Comparison of ENCODE assay signal across 24 mouse cellular contexts in the genomic region with DNA sequence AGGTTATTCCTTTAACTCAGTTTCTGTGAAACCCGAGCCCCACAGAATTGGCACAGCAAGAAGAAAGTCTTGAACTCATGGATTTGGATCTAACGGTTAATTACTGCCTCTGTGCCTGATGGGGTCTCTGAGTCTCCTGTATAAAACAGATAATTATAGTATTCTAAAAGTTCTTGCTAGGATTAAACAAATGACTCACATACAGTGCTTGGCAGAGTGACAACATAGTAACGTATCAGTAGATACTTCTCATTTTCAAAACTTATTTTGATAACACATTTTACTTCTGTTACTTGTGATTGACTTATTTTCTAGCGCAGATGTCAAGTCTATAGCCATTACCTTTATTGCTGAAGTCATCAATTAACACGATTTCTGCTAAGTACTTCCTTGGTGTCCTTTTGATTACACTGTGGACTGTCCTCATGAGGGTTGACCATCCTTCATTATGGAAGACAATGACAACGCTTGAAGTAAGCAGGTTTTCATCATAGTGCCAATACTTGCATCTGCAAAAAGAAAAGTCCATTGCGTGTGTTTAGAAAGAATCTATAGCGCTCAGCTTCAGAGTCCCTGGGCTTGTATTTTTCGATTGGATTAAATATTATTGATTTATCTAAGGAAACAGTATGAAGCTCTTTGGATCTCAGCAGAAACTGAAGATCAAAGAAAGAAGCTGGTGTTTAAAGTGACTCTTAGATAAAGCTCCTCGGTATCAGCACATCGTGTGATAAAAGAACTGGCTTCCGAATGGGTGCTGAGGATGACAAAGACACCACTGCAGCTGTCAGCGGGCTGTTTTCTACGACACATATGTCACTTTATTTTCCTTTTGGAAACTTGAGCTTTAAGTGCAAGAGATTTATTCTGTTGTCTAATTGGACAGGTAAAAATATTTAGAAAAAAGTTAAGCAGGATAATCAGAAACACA. TPM values are rescaled to one million over a fixed set of nuclear protein-coding genes. Genes with fewer than 3 reads are reported as not detected.
DNase-seq lines count a peak whose midpoint lies in the region; ATAC-seq and TF ChIP-seq lines count a peak whose summit lies in the region.
"Had no signal": no experiment of that assay in that cellular context is flagged by ENCODE, and none has a peak within 500 bp of the region (broad histone marks: within the 10 kb centered on the region; RNA-seq: fewer than 3 reads in every experiment).

No protein-coding gene starts in this region.

- ATAC-seq in embryonic facial prominence, embryonic 11.5 days (replicated peaks; ENCODE audit: insufficient number of reproducible peaks, low FRiP score, low TSS enrichment, low read depth): no peak
- ATAC-seq: activated CD4-positive, CD25-positive, alpha-beta regulatory T cell, adult 4 months; CD4-positive, CD25-positive, alpha-beta regulatory T cell, adult 4 months; Patski had no signal

- H3K27me3 ChIP-seq in embryonic facial prominence, embryonic 11.5 days (ENCODE audit: control insufficient read depth, insufficient read depth, low read length): no peaks in the 10 kb centered on the region
- H3K27me3 ChIP-seq in embryonic facial prominence, embryonic 10.5 days (replicated peaks; ENCODE audit: low read depth, poor library complexity, severe bottlenecking): no peaks in the 10 kb centered on the region
- no peaks in the 10 kb centered on the region for H3K27me3 ChIP-seq in MEL (ENCODE audit: control insufficient read depth in 1 of 2, insufficient read depth in 2 of 2, low read length in 2 of 2)
- H3K27me3 ChIP-seq: CH12.LX, Patski had no signal

- no peaks in the 10 kb centered on the region for H3K36me3 ChIP-seq in embryonic facial prominence, embryonic 11.5 days (replicated peaks; ENCODE audit: control insufficient read depth, insufficient read depth, low read depth, low read length)
- peaks cover 4% of the 10 kb centered on the region; the same call in 1 of the 2 replicates for H3K36me3 ChIP-seq in embryonic facial prominence, embryonic 10.5 days (replicated peaks)
- H3K36me3 ChIP-seq in MEL (ENCODE audit: control insufficient read depth in 1 of 2, insufficient read depth in 2 of 2, low read length in 2 of 2): peaks cover 0 to 19% of the 10 kb centered on the region in 2 experiments; a peak in 2 of 4 replicates

- no peak for TF ChIP-seq POLR2A in MEL (IDR thresholded peaks at IDR 0.05; ENCODE audit: control insufficient read depth in 1 of 2, insufficient read depth in 1 of 2, low read depth in 1 of 2, low read length in 2 of 2, poor library complexity in 1 of 2)

- TF ChIP-seq RAD21 in MEL (IDR thresholded peaks at IDR 0.05; ENCODE audit: low read depth, low read length): no peak

- DNase-seq in embryonic facial prominence, embryonic 11.5 days (ENCODE audit: low spot score): peak; percentile 28
- DNase-seq in embryonic facial prominence, embryonic 10.5 days (ENCODE audit: low spot score): no peak
- DNase-seq in MEL (ENCODE audit: low read depth, low spot score) (peak; percentile 93), MEL-GATA-1-ER (ENCODE audit: extremely low read depth, low read depth) (peak; percentile 59), NIH3T3 (ENCODE audit: low read depth) (peak; percentile 47)
- no peak for DNase-seq in gastrocnemius, postnatal 10 days
- DNase-seq in layer of hippocampus, postnatal 10 days (ENCODE audit: low spot score in 2 of 2): no peak
- DNase-seq in layer of hippocampus, postnatal 14 days (ENCODE audit: low spot score in 2 of 2): no peak
- DNase-seq: adrenal gland, adult 2 months; adrenal gland, adult 8-10 months; adrenal gland, postnatal 10 days; adrenal gland, postnatal 14 days; adrenal gland, postnatal 25 days; adrenal gland, postnatal 36 days; B cell, adult 2 months; cerebellum, adult 11 months; cerebellum, adult 11-12 months; cerebellum, adult 18-20 months; cerebellum, adult 8-10 months had no signal

- no peak overlapping the region for H3K4me2 ChIP-seq in embryonic facial prominence, embryonic 11.5 days (ENCODE audit: low read depth, low read length)

- no peaks in the 10 kb centered on the region for H3K4me1 ChIP-seq in embryonic facial prominence, embryonic 11.5 days (ENCODE audit: control insufficient read depth, insufficient read depth, low read length)
- H3K4me1 ChIP-seq in embryonic facial prominence, embryonic 10.5 days: peaks cover 4% of the 10 kb centered on the region; the same call in 1 of the 2 replicates
- peaks cover 8 to 15% of the 10 kb centered on the region in 2 experiments for H3K4me1 ChIP-seq in MEL (ENCODE audit: control insufficient read depth in 1 of 2, insufficient read depth in 2 of 2, low read length in 2 of 2)

- peak; percentile 94 to 95 for TF ChIP-seq EP300 in MEL (IDR thresholded peaks at IDR 0.05; ENCODE audit: low read depth in 1 of 2, low read length in 2 of 2)

- H3K27ac ChIP-seq in embryonic facial prominence, embryonic 11.5 days (replicated peaks; ENCODE audit: low read depth, low read length): no peak overlapping the region
- H3K27ac ChIP-seq in embryonic facial prominence, embryonic 10.5 days (replicated peaks): no peak overlapping the region
- peak overlapping the region; percentile 86 for H3K27ac ChIP-seq in MEL (ENCODE audit: control insufficient read depth, low read depth, low read length)

- TF ChIP-seq CTCF in MEL (IDR thresholded peaks at IDR 0.05 in 2 of 3, conservative IDR thresholded peaks at IDR 0.05 in 1 of 3; ENCODE audit: control insufficient read depth in 1 of 3, insufficient read depth in 1 of 3, low read depth in 2 of 3, low read length in 3 of 3, poor library complexity in 1 of 3, severe bottlenecking in 1 of 3): no peak

- 83% methylated on average over 14 of the region's 14 CpGs for WGBS in embryonic facial prominence, embryonic 11.5 days
- WGBS in embryonic facial prominence, embryonic 10.5 days: 88% methylated on average over 14 of the region's 14 CpGs

- H3K9ac ChIP-seq in embryonic facial prominence, embryonic 11.5 days (replicated peaks; ENCODE audit: low read length): no peak overlapping the region
- H3K9ac ChIP-seq in MEL (ENCODE audit: control insufficient read depth, low read depth, low read length, poor library complexity, severe bottlenecking): peak overlapping the region; percentile 59

- H3K4me3 ChIP-seq in embryonic facial prominence, embryonic 11.5 days (ENCODE audit: low read depth, low read length): no peak overlapping the region
- no peak overlapping the region for H3K4me3 ChIP-seq in embryonic facial prominence, embryonic 10.5 days
- peak overlapping the region; percentile 43 to 46 for H3K4me3 ChIP-seq in MEL (ENCODE audit: control insufficient read depth in 1 of 2, insufficient read depth in 1 of 2, low read depth in 2 of 2, low read length in 2 of 2)

- no peaks in the 10 kb centered on the region for H3K9me3 ChIP-seq in embryonic facial prominence, embryonic 11.5 days (replicated peaks; ENCODE audit: control insufficient read depth, low read length)
- no peaks in the 10 kb centered on the region for H3K9me3 ChIP-seq in embryonic facial prominence, embryonic 10.5 days
- H3K9me3 ChIP-seq in MEL (replicated peaks; ENCODE audit: insufficient read depth, low read length): no peaks in the 10 kb centered on the region
- H3K9me3 ChIP-seq: G1E had no signal

- no peaks in the 10 kb centered on the region for H3K79me2 ChIP-seq in MEL (ENCODE audit: control insufficient read depth, insufficient read depth, low read length, poor library complexity)

TF ChIP-seq in MEL, 35 proteins besides CTCF, POLR2A, EP300 and RAD21 (continues in another document):
- TF ChIP-seq BHLHE40 (IDR thresholded peaks at IDR 0.05; ENCODE audit: borderline replicate concordance, low read depth, low read length): 0 out of 2 replicates have a peak, but pooled peaks have one; percentile 24
- TF ChIP-seq ZKSCAN1 (IDR thresholded peaks at IDR 0.05; ENCODE audit: low read depth, low read length): no peak
- TF ChIP-seq MAX (IDR thresholded peaks at IDR 0.05; ENCODE audit: low read length): peak; percentile 42; the same call in 1 of the 2 replicates
- TF ChIP-seq CHD2 (IDR thresholded peaks at IDR 0.05; ENCODE audit: low read length): no peak
- TF ChIP-seq USF1 (IDR thresholded peaks at IDR 0.05; ENCODE audit: low read depth, low read length): no peak
- no peak for TF ChIP-seq ZC3H11A (IDR thresholded peaks at IDR 0.05; ENCODE audit: low read depth, low read length)
- peak; percentile 51 for TF ChIP-seq TAL1 (IDR thresholded peaks at IDR 0.05; ENCODE audit: low read length)
- TF ChIP-seq GATA1 (IDR thresholded peaks at IDR 0.05; ENCODE audit: low read depth, low read length): peak; percentile 83
- TF ChIP-seq TBP (IDR thresholded peaks at IDR 0.05; ENCODE audit: low read depth, low read length): no peak
- no peak for TF ChIP-seq ELF1 (IDR thresholded peaks at IDR 0.05; ENCODE audit: low read depth, low read length)
- TF ChIP-seq RCOR1 (IDR thresholded peaks at IDR 0.05; ENCODE audit: low read depth, low read length): peak; percentile 68
- no peak for TF ChIP-seq SMC3 (IDR thresholded peaks at IDR 0.05; ENCODE audit: low read depth, low read length)
- TF ChIP-seq TCF12 (IDR thresholded peaks at IDR 0.05; ENCODE audit: low read depth, low read length): peak; percentile 74
- TF ChIP-seq USF2 (IDR thresholded peaks at IDR 0.05; ENCODE audit: borderline replicate concordance in 1 of 2, insufficient read depth in 1 of 2, low read depth in 1 of 2, low read length in 2 of 2): no peak
- no peak for TF ChIP-seq POLR2AphosphoS5 (IDR thresholded peaks at IDR 0.05; ENCODE audit: borderline replicate concordance, low read depth, low read length)
- TF ChIP-seq GABPA (IDR thresholded peaks at IDR 0.05; ENCODE audit: low read depth, low read length): no peak
- TF ChIP-seq MAZ (IDR thresholded peaks at IDR 0.05; ENCODE audit: low read depth, low read length): no peak
- no peak for TF ChIP-seq ZNF384 (IDR thresholded peaks at IDR 0.05; ENCODE audit: low read depth, low read length)
- no peak for TF ChIP-seq HCFC1 (IDR thresholded peaks at IDR 0.05; ENCODE audit: low read depth, low read length)
- TF ChIP-seq E2F4 (IDR thresholded peaks at IDR 0.05; ENCODE audit: borderline replicate concordance, low read depth, low read length): no peak; the same call in 1 of the 2 replicates
- TF ChIP-seq ZMIZ1 (IDR thresholded peaks at IDR 0.05; ENCODE audit: low read depth, low read length): no peak
- no peak for TF ChIP-seq NELFE (IDR thresholded peaks at IDR 0.05; ENCODE audit: low read depth, low read length)

RNA-seq across cellular contexts. Expression of a gene that starts 40.7 kb away (rescaled TPM):
- polyA plus RNA-seq in embryonic facial prominence, embryonic 11.5 days (2014; fragmentation: Nextera tagmentation; extraction: Ambion mirVana): 509 and 581 TPM in 2 replicates
- 579 and 587 TPM in 2 replicates for polyA plus RNA-seq in embryonic facial prominence, embryonic 10.5 days (2016; fragmentation: Nextera tagmentation; extraction: Ambion mirVana)
- 126 and 160 TPM in 2 replicates for total RNA-seq in MEL (2012; rRNA removed)
- 100 to 1,000 TPM; 220 to 399 TPM for polyA plus RNA-seq in MEL (2012; ENCODE audit: insufficient read depth in 1 of 2, insufficient read length in 2 of 2, low read depth in 1 of 2, low replicate concordance in 2 of 2, missing spikeins in 1 of 2)
- total RNA-seq in gastrocnemius, postnatal 10 days (2021): 10 to 100 TPM; 47.8 to 57.6 TPM
- total RNA-seq in layer of hippocampus, postnatal 10 days (2021): 10 to 100 TPM; 16.5 to 19.3 TPM
- total RNA-seq in layer of hippocampus, postnatal 14 days (2021): 10 to 100 TPM; 13.8 to 15.5 TPM

Comparison
In these comparisons a context has a peak if more than half of its experiments do, and no peak if none do; other contexts are left out.
1. DNase-seq: peak in embryonic facial prominence, embryonic 11.5 days (single experiment), MEL (single experiment), MEL-GATA-1-ER (single experiment) and NIH3T3 (single experiment); none in embryonic facial prominence, embryonic 10.5 days (single experiment), gastrocnemius, postnatal 10 days (single experiment), layer of hippocampus, postnatal 10 days (0 of 2) and layer of hippocampus, postnatal 14 days (0 of 2).
2. H3K4me3 ChIP-seq: peak in MEL (2 of 2); none in embryonic facial prominence, embryonic 11.5 days (single experiment) and embryonic facial prominence, embryonic 10.5 days (single experiment).